Mouse (Mus musculus): ENCODE results near the gene Zfp946. TPM values are rescaled to one million over a fixed set of nuclear protein-coding genes. Genes with fewer than 3 reads are reported as not detected.

Gene Zfp946
- 1.1 TPM for polyA plus RNA-seq (2012; fragmentation: generic; extraction: Trizol)

- peak; percentile 95 for TF ChIP-seq USF1 (IDR thresholded peaks at IDR 0.05; ENCODE audit: low read depth)
- no peak for TF ChIP-seq MYOG (IDR thresholded peaks at IDR 0.05; ENCODE audit: control insufficient read depth in 1 of 3, insufficient read depth in 1 of 3, insufficient read length in 2 of 3, low read depth in 2 of 3)
- H3K36me3 ChIP-seq (ENCODE audit: control insufficient read depth, insufficient read depth), result no peaks in the 10 kb centered on the region
- H3K4me2 ChIP-seq (ENCODE audit: low read depth), result peak within 1 kb of the TSS; percentile 76
- H3K79me2 ChIP-seq (ENCODE audit: control insufficient read depth, insufficient read depth), result no peaks in the 10 kb centered on the region
- H3K27me3 ChIP-seq (ENCODE audit: control insufficient read depth, insufficient read depth, insufficient read length), result no peaks in the 10 kb centered on the region
- peak within 1 kb of the TSS; percentile 59 for H3K4me3 ChIP-seq
- no peak within 1 kb of the TSS for H3ac ChIP-seq (ENCODE audit: control insufficient read depth, insufficient read length)
Measured at GRCm38 (mm10) chr17:22423952-22424617, at the start of gene Zfp946. Gene Zfp946, plus strand, starts transcription at chr17:22424222.

- TF ChIP-seq POLR2A (IDR thresholded peaks at IDR 0.05; ENCODE audit: insufficient read length, low read depth), result no peak
- TF ChIP-seq MAX (IDR thresholded peaks at IDR 0.05; ENCODE audit: low read depth), result no peak
- Histone ChIP-seq H3K27me3 (ENCODE audit: control insufficient read depth, insufficient read depth, insufficient read length) (no peaks in the 10 kb centered on the region), H3ac (ENCODE audit: control insufficient read depth, insufficient read length) (no peak overlapping the region)
Measured at GRCm38 (mm10) chr17:22410756-22411155, 13.3 kb upstream of the Zfp946 start.

GRCm38 (mm10) chr17:22417510-22417909, 6.5 kb upstream of the Zfp946 start:
- Histone ChIP-seq H3K79me2 (ENCODE audit: control insufficient read depth, insufficient read depth) (no peaks in the 10 kb centered on the region), H3ac (ENCODE audit: control insufficient read depth, insufficient read length) (no peak overlapping the region), H3K27me3 (ENCODE audit: control insufficient read depth, insufficient read depth, insufficient read length) (no peaks in the 10 kb centered on the region), H3K4me2 (ENCODE audit: low read depth) (no peak overlapping the region), H3K4me3 (no peak overlapping the region), H3K36me3 (ENCODE audit: control insufficient read depth, insufficient read depth) (no peaks in the 10 kb centered on the region)
- TF ChIP-seq SRF (IDR thresholded peaks at IDR 0.05; ENCODE audit: control insufficient read depth, insufficient read length, low read depth) (no peak), MAX (IDR thresholded peaks at IDR 0.05; ENCODE audit: low read depth) (peak; percentile 8)

More at GRCm38 (mm10) chr17:22410756-22411155, 13.3 kb upstream of the Zfp946 start:
- Histone ChIP-seq H3K4me3 (no peak overlapping the region), H3K4me2 (ENCODE audit: low read depth) (no peak overlapping the region), H3K36me3 (ENCODE audit: control insufficient read depth, insufficient read depth) (no peaks in the 10 kb centered on the region), H3K79me2 (ENCODE audit: control insufficient read depth, insufficient read depth) (no peaks in the 10 kb centered on the region)

- Histone ChIP-seq H3K4me2 (ENCODE audit: low read depth) (peak overlapping the region; percentile 76), H3K36me3 (ENCODE audit: control insufficient read depth, insufficient read depth) (no peaks in the 10 kb centered on the region), H3K79me2 (ENCODE audit: control insufficient read depth, insufficient read depth) (no peaks in the 10 kb centered on the region), H3K4me3 (peak overlapping the region; percentile 59), H3ac (ENCODE audit: control insufficient read depth, insufficient read length) (no peak overlapping the region), H3K27me3 (ENCODE audit: control insufficient read depth, insufficient read depth, insufficient read length) (no peaks in the 10 kb centered on the region)
- TF ChIP-seq MYOG (IDR thresholded peaks at IDR 0.05; ENCODE audit: control insufficient read depth in 1 of 3, insufficient read depth in 1 of 3, insufficient read length in 2 of 3, low read depth in 2 of 3), result no peak
- TF ChIP-seq MAX (IDR thresholded peaks at IDR 0.05; ENCODE audit: low read depth), result no peak
- no peak for TF ChIP-seq E2F4 (IDR thresholded peaks at IDR 0.05; ENCODE audit: insufficient read depth)
- no peak for TF ChIP-seq TCF12 (IDR thresholded peaks at IDR 0.05; ENCODE audit: insufficient read depth, poor library complexity, severe bottlenecking)
- TF ChIP-seq POLR2A (IDR thresholded peaks at IDR 0.05; ENCODE audit: insufficient read length, low read depth), result no peak
- no peak for TF ChIP-seq TCF3 (IDR thresholded peaks at IDR 0.05; ENCODE audit: insufficient read length, low read depth)
- TF ChIP-seq REST (IDR thresholded peaks at IDR 0.05; ENCODE audit: insufficient read depth, insufficient read length), result no peak
- TF ChIP-seq USF1 (IDR thresholded peaks at IDR 0.05; ENCODE audit: low read depth), result no peak
- no peak for TF ChIP-seq POLR2AphosphoS2 (IDR thresholded peaks at IDR 0.05; ENCODE audit: insufficient read length, low read depth)
- no peak for TF ChIP-seq MYOD1 (IDR thresholded peaks at IDR 0.05; ENCODE audit: control insufficient read depth in 1 of 3, insufficient read length in 2 of 3, low read depth in 2 of 3)
- no peak for TF ChIP-seq CEBPB (IDR thresholded peaks at IDR 0.05; ENCODE audit: insufficient read depth, poor library complexity, severe bottlenecking)
- TF ChIP-seq SRF (IDR thresholded peaks at IDR 0.05; ENCODE audit: control insufficient read depth, insufficient read length, low read depth), result no peak
Measured at GRCm38 (mm10) chr17:22424636-22425354, 773 bp downstream of the Zfp946 start.

- Histone ChIP-seq H3K4me2 (ENCODE audit: low read depth) (no peak overlapping the region), H3K4me3 (no peak overlapping the region), H3K27me3 (ENCODE audit: control insufficient read depth, insufficient read depth, insufficient read length) (no peaks in the 10 kb centered on the region), H3K79me2 (ENCODE audit: control insufficient read depth, insufficient read depth) (no peaks in the 10 kb centered on the region), H3ac (ENCODE audit: control insufficient read depth, insufficient read length) (no peak overlapping the region), H3K36me3 (ENCODE audit: control insufficient read depth, insufficient read depth) (no peaks in the 10 kb centered on the region)
- no peak for TF ChIP-seq E2F4 (IDR thresholded peaks at IDR 0.05; ENCODE audit: insufficient read depth)
- TF ChIP-seq USF1 (IDR thresholded peaks at IDR 0.05; ENCODE audit: low read depth), result no peak
- TF ChIP-seq TCF3 (IDR thresholded peaks at IDR 0.05; ENCODE audit: insufficient read length, low read depth), result no peak
- no peak for TF ChIP-seq MYOG (IDR thresholded peaks at IDR 0.05; ENCODE audit: control insufficient read depth in 1 of 3, insufficient read depth in 1 of 3, insufficient read length in 2 of 3, low read depth in 2 of 3)
- TF ChIP-seq MAX (IDR thresholded peaks at IDR 0.05; ENCODE audit: low read depth), result no peak
- TF ChIP-seq SRF (IDR thresholded peaks at IDR 0.05; ENCODE audit: control insufficient read depth, insufficient read length, low read depth), result no peak
- no peak for TF ChIP-seq POLR2AphosphoS2 (IDR thresholded peaks at IDR 0.05; ENCODE audit: insufficient read length, low read depth)
- no peak for TF ChIP-seq MYOD1 (IDR thresholded peaks at IDR 0.05; ENCODE audit: control insufficient read depth in 1 of 3, insufficient read length in 2 of 3, low read depth in 2 of 3)
- TF ChIP-seq CEBPB (IDR thresholded peaks at IDR 0.05; ENCODE audit: insufficient read depth, poor library complexity, severe bottlenecking), result no peak
- TF ChIP-seq REST (IDR thresholded peaks at IDR 0.05; ENCODE audit: insufficient read depth, insufficient read length), result no peak
- TF ChIP-seq POLR2A (IDR thresholded peaks at IDR 0.05; ENCODE audit: insufficient read length, low read depth), result no peak
- TF ChIP-seq TCF12 (IDR thresholded peaks at IDR 0.05; ENCODE audit: insufficient read depth, poor library complexity, severe bottlenecking), result no peak
Measured at GRCm38 (mm10) chr17:22447684-22448083, 23.7 kb downstream of the Zfp946 start.
